Mouse (Mus musculus) neural tube, embryonic 12.5 days (tissue): ENCODE measurements at regions not wholly inside any gene's neighbourhood (a gene's known extent, or its start where the extent isn't known, plus 50 kb on each side); places are given as distances from the start of the nearest gene placed in this dataset.

Source experiments
- ATAC-seq: fragments of 200-750 bp; cut with Nextera tagmentation; 2 replicates; pipeline ENCODE4 v1.8.0; 2017; ENCODE audit warnings: low read depth, mild to moderate bottlenecking, moderate TSS enrichment, moderate library complexity; ENCODE audit not compliant: low FRiP score
- H3K27ac ChIP-seq: fragments of 300-500 bp; sonication (generic); 2 replicates; pipeline ENCODE4 v1.5.1; 2016
- H3K27me3 ChIP-seq: fragments of 300-500 bp; sonication (generic); replicated peaks from 2 replicates; pipeline ENCODE4 v1.6.1; 2016; ENCODE audit warnings: mild to moderate bottlenecking
- H3K36me3 ChIP-seq: fragments of 300-500 bp; sonication (generic); 2 replicates; pipeline ENCODE4 v1.6.1; 2016; ENCODE audit warnings: mild to moderate bottlenecking
- H3K4me1 ChIP-seq: fragments of 300-500 bp; sonication (generic); 2 replicates; pipeline ENCODE4 v1.6.1; 2016
- H3K4me2 ChIP-seq: fragments of 300-500 bp; sonication (generic); replicated peaks from 2 replicates; pipeline ENCODE4 v1.6.1; 2016; ENCODE audit warnings: mild to moderate bottlenecking
- H3K4me3 ChIP-seq: fragments of 300-500 bp; sonication (generic); 2 replicates; pipeline ENCODE4 v1.5.1; 2016
- H3K9ac ChIP-seq: fragments of 300-500 bp; sonication (generic); 2 replicates; pipeline ENCODE4 v1.6.1; 2016; ENCODE audit warnings: mild to moderate bottlenecking
- H3K9me3 ChIP-seq: fragments of 300-500 bp; sonication (generic); 2 replicates; pipeline ENCODE4 v1.6.1; 2016; ENCODE audit warnings: mild to moderate bottlenecking
- WGBS: fragments of 180-500 bp; shearing (Covaris S2); methylation state at CpG from one replicate; pipeline ENCODE4 v1.1.7; 2016; 5-methylcytosine and 5-hydroxymethylcytosine counted together

DNA sequence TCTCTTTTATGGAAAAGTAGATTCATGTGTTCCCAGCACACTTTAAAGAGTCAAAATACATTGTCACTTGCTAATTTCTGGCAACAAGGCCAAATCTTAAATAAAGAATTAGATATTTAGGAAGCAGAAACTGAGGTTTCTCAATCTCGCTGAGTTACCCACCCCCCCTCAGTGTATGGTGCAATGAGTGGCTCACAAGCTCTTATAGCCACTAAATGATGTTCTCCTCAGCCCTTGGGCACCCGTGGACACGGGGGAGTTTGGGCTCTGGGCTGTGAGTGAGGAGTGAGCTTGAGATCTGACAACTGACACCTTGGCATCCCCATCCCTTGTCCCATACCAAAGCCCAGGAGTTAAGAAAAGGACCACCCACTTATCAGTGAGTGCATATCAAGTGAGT lies 145.4 kb upstream of the Id2 start:
- Histone ChIP-seq H3K9me3 (no peaks in the 10 kb centered on the region), H3K4me3 (no peak overlapping the region), H3K4me2 (no peak overlapping the region), H3K4me1 (no peaks in the 10 kb centered on the region), H3K36me3 (no peaks in the 10 kb centered on the region), H3K27ac (no peak overlapping the region), H3K27me3 (no peaks in the 10 kb centered on the region), H3K9ac (no peak overlapping the region)
- no peak for ATAC-seq
- 82% methylated on average over 3 of the region's 3 CpGs for WGBS

DNA sequence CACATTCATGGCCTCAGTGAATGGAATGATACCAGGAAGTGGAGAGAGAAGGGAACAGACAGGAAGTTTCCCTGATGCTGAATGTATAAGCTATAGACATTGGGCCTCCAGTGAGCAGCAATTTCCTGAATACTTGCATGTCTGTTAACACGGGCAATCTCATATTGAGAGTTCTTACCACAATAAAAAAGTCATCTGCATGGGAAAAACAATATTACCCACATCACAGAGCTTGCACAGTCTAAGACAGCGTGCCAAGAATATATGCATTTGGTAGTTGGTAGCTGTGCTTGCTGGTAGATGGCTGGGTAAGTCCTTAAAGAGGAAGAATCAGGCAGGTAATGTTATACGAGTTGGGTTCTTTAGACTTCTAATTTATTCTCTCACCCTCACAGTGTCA lies 144.7 kb upstream of the Id2 start:
- WGBS: 89% methylated on average over 3 of the region's 3 CpGs
- no peak for ATAC-seq

DNA sequence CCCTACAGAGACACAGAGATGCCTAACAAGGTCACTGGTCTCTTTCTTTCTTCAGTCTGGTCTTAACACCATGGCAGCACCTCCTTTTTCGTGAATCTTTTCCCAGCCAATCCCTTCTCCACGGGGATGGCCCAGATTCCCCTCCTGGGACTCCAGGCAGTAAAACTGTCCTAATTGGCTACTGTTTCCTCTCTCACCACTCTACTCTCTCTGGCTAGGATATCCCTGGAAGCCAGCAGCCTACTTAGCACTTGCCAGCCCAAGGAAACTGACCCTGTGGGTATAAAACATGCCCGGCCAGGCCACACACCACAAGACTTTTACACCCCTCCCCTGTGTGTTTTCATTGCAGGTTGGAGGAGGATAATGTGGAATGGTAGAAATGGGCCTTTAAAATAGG lies 143.9 kb upstream of the Id2 start:
- H3K9me3 ChIP-seq: no peaks in the 10 kb centered on the region
- no peak overlapping the region for H3K4me2 ChIP-seq
- 49% methylated on average over 3 of the region's 3 CpGs for WGBS
- H3K4me3 ChIP-seq: no peak overlapping the region
- H3K27ac ChIP-seq: no peak overlapping the region
- no peaks in the 10 kb centered on the region for H3K36me3 ChIP-seq
- no peak for ATAC-seq
- no peaks in the 10 kb centered on the region for H3K4me1 ChIP-seq
- no peaks in the 10 kb centered on the region for H3K27me3 ChIP-seq
- no peak overlapping the region for H3K9ac ChIP-seq

More for the DNA sequence above, 144.7 kb upstream of the Id2 start:
- Histone ChIP-seq H3K4me2 (no peak overlapping the region), H3K27me3 (no peaks in the 10 kb centered on the region), H3K27ac (no peak overlapping the region), H3K9me3 (no peaks in the 10 kb centered on the region), H3K4me3 (no peak overlapping the region), H3K4me1 (no peaks in the 10 kb centered on the region), H3K36me3 (no peaks in the 10 kb centered on the region), H3K9ac (no peak overlapping the region)

DNA sequence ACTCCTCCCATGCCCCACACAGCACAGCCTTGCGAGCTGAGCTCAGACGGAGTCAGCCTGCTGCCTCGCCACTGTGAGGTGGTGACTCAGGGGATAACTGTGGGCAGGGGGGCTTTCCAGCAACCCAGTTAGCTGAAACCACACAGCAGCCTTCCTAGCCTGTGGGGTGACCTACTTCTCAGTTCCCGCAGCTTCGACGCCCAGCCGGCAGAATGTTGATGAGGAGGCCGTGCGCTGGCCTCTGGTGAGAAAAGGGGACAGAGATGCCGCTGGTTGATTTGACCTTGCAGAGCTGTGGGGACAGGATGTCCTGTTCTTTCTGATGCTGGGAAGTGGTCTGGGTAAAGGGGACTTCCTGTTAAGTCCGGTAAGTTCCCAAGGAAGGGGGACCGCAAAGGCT lies 143.2 kb upstream of the Id2 start:
- Histone ChIP-seq H3K9me3 (no peaks in the 10 kb centered on the region), H3K36me3 (no peaks in the 10 kb centered on the region), H3K9ac (no peak overlapping the region), H3K4me1 (no peaks in the 10 kb centered on the region), H3K27ac (no peak overlapping the region), H3K27me3 (no peaks in the 10 kb centered on the region), H3K4me3 (no peak overlapping the region), H3K4me2 (no peak overlapping the region)
- ATAC-seq: no peak
- 71% methylated on average over 12 of the region's 12 CpGs for WGBS

DNA sequence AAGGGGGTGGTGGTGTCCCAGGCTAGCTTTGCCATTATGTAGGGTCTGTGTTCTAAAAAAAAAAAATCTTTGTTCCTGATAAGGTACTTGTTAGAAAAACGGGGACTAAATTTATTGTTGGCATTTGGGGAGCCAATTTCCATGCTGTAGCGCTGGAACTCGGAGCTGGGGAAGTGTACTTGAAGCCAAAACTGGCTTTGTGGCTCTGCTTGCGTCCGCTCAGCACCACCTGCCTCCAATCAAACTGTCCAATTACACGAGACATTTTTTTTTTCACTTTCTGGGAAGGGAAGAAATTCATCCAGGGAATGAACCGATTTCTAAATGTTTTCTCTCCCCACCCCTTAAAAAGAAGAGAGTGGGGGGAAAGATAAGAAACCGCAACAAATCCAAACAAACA lies 138.1 kb upstream of the Id2 start:
- H3K36me3 ChIP-seq: no peaks in the 10 kb centered on the region
- H3K27me3 ChIP-seq: no peaks in the 10 kb centered on the region
- H3K9ac ChIP-seq: no peak overlapping the region
- H3K9me3 ChIP-seq: no peaks in the 10 kb centered on the region
- no peak overlapping the region for H3K27ac ChIP-seq
- ATAC-seq: no peak
- 70% methylated on average over 8 of the region's 8 CpGs for WGBS
- H3K4me3 ChIP-seq: no peak overlapping the region
- no peak overlapping the region for H3K4me2 ChIP-seq
- no peaks in the 10 kb centered on the region for H3K4me1 ChIP-seq

DNA sequence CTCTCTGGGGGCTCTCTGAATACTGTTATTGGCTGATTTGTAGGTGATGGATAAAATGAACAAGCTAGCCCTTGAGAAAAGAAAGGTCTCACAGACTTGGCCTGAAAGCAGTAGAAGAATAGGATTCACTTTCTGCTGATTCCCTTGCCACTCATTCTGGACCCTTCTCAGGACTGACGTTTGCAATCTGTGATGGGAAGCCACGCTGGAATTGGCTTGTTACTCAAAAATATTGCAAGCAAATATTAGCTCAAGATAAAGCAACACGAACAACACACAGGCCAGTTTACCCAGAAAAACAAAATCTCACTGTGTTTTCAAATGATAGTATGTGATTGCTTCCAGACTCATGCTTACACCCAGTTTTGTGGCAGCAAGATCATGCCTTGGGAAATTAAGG lies 137.7 kb upstream of the Id2 start:
- 80% methylated on average over 3 of the region's 3 CpGs for WGBS
- Histone ChIP-seq H3K9ac (no peak overlapping the region), H3K36me3 (no peaks in the 10 kb centered on the region), H3K27ac (no peak overlapping the region), H3K4me1 (no peaks in the 10 kb centered on the region), H3K4me3 (no peak overlapping the region), H3K4me2 (no peak overlapping the region), H3K9me3 (no peaks in the 10 kb centered on the region), H3K27me3 (no peaks in the 10 kb centered on the region)
- ATAC-seq: no peak

DNA sequence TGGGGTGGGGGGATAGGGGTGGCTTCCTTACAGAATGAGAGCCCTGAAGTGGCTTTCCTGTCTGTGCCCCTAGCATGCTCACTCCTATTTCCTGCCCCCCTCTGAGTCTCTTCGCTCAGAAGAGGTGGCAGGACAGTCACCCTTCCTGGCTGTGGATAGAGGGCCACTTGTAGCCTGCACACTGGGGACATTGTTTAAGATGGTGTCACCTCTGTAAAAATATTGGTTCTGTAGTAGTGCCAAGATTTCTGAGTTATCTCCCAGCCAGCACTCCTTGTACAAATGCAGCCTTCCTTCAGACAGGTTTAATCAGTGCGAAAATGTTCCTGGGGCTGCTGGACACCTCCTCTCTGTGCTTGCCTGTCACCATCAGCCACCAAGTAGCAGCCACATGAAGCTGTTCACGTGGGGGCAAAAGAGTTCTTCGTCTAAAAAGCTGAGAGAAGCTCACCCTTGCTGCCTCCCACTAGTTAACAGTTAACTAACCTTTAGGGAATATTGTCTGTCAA lies 136.1 kb upstream of the Id2 start:
- H3K4me3 ChIP-seq: no peak overlapping the region
- no peaks in the 10 kb centered on the region for H3K9me3 ChIP-seq
- H3K27ac ChIP-seq: no peak overlapping the region
- no peak for ATAC-seq
- no peaks in the 10 kb centered on the region for H3K36me3 ChIP-seq
- no peak overlapping the region for H3K9ac ChIP-seq
- no peaks in the 10 kb centered on the region for H3K4me1 ChIP-seq
- WGBS: 69% methylated on average over 4 of the region's 4 CpGs
- H3K27me3 ChIP-seq: no peaks in the 10 kb centered on the region
- H3K4me2 ChIP-seq: no peak overlapping the region

DNA sequence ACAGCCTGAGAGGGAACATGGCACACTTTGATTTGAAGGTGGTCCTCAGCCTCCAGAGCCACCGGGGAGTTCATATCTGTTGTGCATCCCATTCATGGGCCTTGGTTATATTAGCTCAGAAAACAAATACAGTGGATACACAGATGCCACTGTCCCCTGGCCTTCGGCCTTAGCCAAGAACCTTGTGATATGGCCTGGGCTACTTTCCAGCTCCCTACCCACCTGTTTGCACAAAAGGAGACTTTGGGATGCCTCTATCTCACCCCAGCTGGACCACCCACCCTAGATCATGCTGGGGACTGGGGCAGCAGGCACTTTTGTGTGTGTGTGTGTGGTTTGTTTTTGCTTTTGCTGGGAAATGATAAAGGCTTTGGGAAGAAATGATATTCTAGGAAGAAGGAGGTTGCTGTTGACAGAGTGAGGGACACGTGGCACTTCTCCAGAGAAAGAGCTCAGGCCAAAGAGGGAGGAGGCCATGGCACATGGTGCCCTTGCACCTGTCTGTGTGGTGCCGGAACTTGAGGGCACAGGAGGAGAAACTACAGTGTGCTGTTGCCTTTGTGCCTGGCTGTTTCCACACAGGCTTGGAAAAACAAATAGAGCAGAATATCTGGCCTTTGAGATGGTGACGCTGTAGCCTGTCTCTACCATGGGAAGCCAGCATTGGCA lies 135.6 kb upstream of the Id2 start:
- H3K9me3 ChIP-seq: no peaks in the 10 kb centered on the region
- ATAC-seq: no peak
- 87% methylated on average over 5 of the region's 5 CpGs for WGBS
- no peaks in the 10 kb centered on the region for H3K4me1 ChIP-seq
- H3K27ac ChIP-seq: no peak overlapping the region
- H3K9ac ChIP-seq: no peak overlapping the region
- no peak overlapping the region for H3K4me2 ChIP-seq
- no peak overlapping the region for H3K4me3 ChIP-seq
- H3K36me3 ChIP-seq: no peaks in the 10 kb centered on the region
- H3K27me3 ChIP-seq: no peaks in the 10 kb centered on the region

DNA sequence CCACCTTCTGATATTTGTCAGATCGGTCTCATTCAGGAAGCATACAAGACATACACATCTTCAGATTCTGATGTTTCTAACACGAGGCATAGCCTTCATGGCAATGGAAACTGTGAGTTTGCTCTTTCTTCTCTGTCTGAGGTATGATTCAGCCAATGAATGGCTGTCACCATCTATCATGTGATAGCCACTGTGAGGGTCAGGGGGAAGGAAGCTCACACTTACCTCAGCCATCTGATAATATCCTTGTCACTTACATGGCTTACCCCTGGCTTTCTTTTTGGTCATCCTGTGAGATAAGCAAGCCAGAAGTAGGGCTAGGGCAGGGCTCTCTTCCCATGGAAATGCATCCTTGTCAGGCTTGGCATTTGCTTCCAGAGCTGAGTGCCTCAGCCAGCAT lies 131.8 kb upstream of the Id2 start:
- H3K27ac ChIP-seq: no peak overlapping the region
- no peak overlapping the region for H3K4me3 ChIP-seq
- no peaks in the 10 kb centered on the region for H3K9me3 ChIP-seq
- H3K4me2 ChIP-seq: no peak overlapping the region
- H3K36me3 ChIP-seq: no peaks in the 10 kb centered on the region
- H3K4me1 ChIP-seq: no peaks in the 10 kb centered on the region
- no peaks in the 10 kb centered on the region for H3K27me3 ChIP-seq
- 79% methylated on average over 2 of the region's 2 CpGs for WGBS
- H3K9ac ChIP-seq: no peak overlapping the region
- ATAC-seq: no peak

DNA sequence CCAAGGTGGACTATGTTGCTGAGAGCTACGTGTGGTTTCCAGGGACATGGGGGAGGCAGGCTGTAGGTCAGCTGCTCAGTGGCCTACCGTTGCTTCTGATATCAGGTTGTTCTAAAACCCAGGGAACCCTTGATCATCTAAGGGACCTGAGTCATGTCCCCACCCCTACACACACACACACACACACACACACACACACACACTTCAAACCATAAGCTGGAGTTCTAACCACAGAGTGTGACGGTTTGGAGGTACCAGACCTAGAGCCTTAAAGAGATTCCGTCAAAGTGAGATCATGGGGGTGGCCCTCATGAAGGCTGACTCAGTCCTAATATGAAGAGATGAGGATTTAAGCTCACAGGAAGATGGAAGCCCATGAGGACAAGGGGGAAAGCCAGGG lies 130.8 kb upstream of the Id2 start:
- ATAC-seq: no peak
- Histone ChIP-seq H3K27ac (no peak overlapping the region), H3K4me1 (no peaks in the 10 kb centered on the region), H3K9me3 (no peaks in the 10 kb centered on the region), H3K4me2 (no peak overlapping the region), H3K36me3 (no peaks in the 10 kb centered on the region), H3K9ac (no peak overlapping the region), H3K4me3 (no peak overlapping the region), H3K27me3 (no peaks in the 10 kb centered on the region)
- 96% methylated on average over 4 of the region's 4 CpGs for WGBS

DNA sequence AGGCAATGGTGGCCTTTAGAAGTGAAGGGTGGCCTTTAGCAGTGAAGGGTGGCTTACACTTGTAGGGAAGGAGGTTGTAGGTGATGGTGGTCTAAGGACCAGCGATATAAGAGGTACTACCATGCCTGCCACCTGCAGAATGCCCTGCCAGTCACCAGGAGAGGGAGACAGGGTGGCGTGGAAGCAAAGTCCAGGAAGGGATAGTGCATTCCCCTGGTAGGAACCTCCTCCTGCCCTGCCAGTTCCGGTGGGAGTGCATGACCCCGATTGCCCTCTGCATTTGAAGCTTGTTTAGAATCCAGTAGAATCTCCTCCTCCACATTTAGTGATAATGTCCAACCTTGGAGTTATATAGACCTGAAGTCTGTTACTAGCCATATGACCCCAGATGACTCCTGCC lies 127.7 kb upstream of the Id2 start:
- Histone ChIP-seq H3K27me3 (no peaks in the 10 kb centered on the region), H3K9ac (no peak overlapping the region), H3K4me3 (no peak overlapping the region), H3K4me2 (no peak overlapping the region), H3K9me3 (no peaks in the 10 kb centered on the region), H3K27ac (no peak overlapping the region), H3K36me3 (no peaks in the 10 kb centered on the region), H3K4me1 (no peaks in the 10 kb centered on the region)
- no peak for ATAC-seq
- WGBS: 92% methylated on average over 4 of the region's 4 CpGs

DNA sequence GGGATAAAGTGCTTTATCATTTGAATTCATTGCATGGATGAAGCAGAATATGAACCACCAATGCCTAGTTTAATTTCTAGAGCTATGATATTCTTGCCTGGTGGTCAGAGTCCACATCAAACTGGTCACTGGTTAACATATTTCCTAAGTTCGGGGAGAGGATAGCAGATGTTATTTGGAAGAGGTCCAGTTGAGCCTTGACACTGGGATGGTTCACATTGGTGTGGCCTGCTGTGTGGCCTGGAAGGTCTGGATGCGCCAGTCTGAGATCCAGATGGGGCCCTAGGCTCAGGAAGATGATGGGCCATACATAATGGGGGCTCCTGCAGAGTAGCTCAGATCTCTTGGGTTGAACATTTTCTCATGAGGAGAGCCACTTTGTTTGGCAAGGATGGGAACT lies 127.3 kb upstream of the Id2 start:
- WGBS: 88% methylated on average over 2 of the region's 2 CpGs
- H3K4me2 ChIP-seq: no peak overlapping the region
- ATAC-seq: no peak

DNA sequence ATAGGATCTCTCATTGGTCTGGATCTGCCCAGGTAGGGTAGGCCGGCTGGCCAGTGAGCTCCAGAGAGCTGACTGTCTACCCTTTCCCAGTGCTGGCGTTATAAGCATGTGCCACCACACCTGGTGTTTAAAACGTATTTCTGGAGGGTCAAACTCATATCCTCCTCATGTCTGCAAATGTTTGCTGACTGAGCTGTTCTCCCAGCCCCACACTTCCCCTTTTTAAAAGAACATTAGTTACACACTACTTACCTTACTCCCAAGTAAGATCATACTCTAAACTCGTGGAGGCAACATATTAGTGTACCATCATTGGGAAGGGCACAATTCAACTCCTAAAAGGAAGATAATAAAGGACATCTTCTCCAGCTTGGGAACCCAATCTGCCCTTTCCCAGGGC lies 126.6 kb upstream of the Id2 start:
- Histone ChIP-seq H3K4me1 (peaks cover 5% of the 10 kb centered on the region), H3K9ac (no peak overlapping the region), H3K27me3 (no peaks in the 10 kb centered on the region), H3K4me3 (no peak overlapping the region), H3K36me3 (no peaks in the 10 kb centered on the region), H3K27ac (no peak overlapping the region), H3K4me2 (no peak overlapping the region), H3K9me3 (no peaks in the 10 kb centered on the region)
- ATAC-seq: no peak
- 87% methylated on average over 4 of the region's 4 CpGs for WGBS

More for the DNA sequence above, 127.3 kb upstream of the Id2 start:
- H3K4me3 ChIP-seq: no peak overlapping the region
- H3K27ac ChIP-seq: no peak overlapping the region
- no peaks in the 10 kb centered on the region for H3K9me3 ChIP-seq
- H3K27me3 ChIP-seq: no peaks in the 10 kb centered on the region
- H3K4me1 ChIP-seq: no peaks in the 10 kb centered on the region
- H3K36me3 ChIP-seq: no peaks in the 10 kb centered on the region
- no peak overlapping the region for H3K9ac ChIP-seq
